Mouse (Mus musculus) intestine, embryonic 16.5 days (tissue): ENCODE results near the gene Nfatc2ip. TPM values are rescaled to one million over a fixed set of nuclear protein-coding genes. Genes with fewer than 3 reads are reported as not detected.

Experiments used
- ATAC-seq: fragments of 200-750 bp; cut with Nextera tagmentation; 2 replicates; pipeline ENCODE4 v1.8.0; 2017; ENCODE audit warnings: moderate TSS enrichment, moderate library complexity
- H3K27ac ChIP-seq: fragments of 300-500 bp; sonication (generic); 2 replicates; pipeline ENCODE4 v1.5.1; 2014; ENCODE audit warnings: mild to moderate bottlenecking, low read length
- H3K27me3 ChIP-seq: fragments of 300-500 bp; sonication (generic); replicated peaks from 2 replicates; pipeline ENCODE4 v1.6.1; 2014; ENCODE audit warnings: low read length, control low read depth, mixed read lengths; ENCODE audit not compliant: control insufficient read depth, insufficient read depth
- H3K36me3 ChIP-seq: fragments of 300-500 bp; sonication (generic); 2 replicates; pipeline ENCODE4 v1.6.1; 2014; ENCODE audit warnings: low read length, control low read depth; ENCODE audit not compliant: control insufficient read depth, insufficient read depth
- H3K4me1 ChIP-seq: fragments of 300-500 bp; sonication (generic); 2 replicates; pipeline ENCODE4 v1.6.1; 2014; ENCODE audit warnings: low read length, control low read depth, mixed read lengths; ENCODE audit not compliant: control insufficient read depth, insufficient read depth
- H3K4me2 ChIP-seq: fragments of 300-500 bp; sonication (generic); 2 replicates; pipeline ENCODE4 v1.6.1; 2014; ENCODE audit warnings: low read depth, low read length, control low read depth
- H3K4me3 ChIP-seq: fragments of 300-500 bp; sonication (generic); 2 replicates; pipeline ENCODE4 v1.5.1; 2014; ENCODE audit warnings: mild to moderate bottlenecking, low read length
- H3K9ac ChIP-seq: fragments of 300-500 bp; sonication (generic); 2 replicates; pipeline ENCODE4 v1.6.1; 2014; ENCODE audit warnings: low read depth, low read length
- H3K9me3 ChIP-seq: fragments of 300-500 bp; sonication (generic); 2 replicates; pipeline ENCODE4 v1.6.1; 2016; ENCODE audit warnings: low read length, control low read depth; ENCODE audit not compliant: control insufficient read depth
- WGBS: fragments of 180-500 bp; shearing (Covaris S2); extraction: QIAGEN DNeasy Blood & Tissue Kit; methylation state at CpG from one replicate; pipeline ENCODE4 v1.1.7; 2014; 5-methylcytosine and 5-hydroxymethylcytosine counted together
- microRNA-seq: library from miRNA; unstranded; fragments of <30 nt; microRNA quantifications from one replicate; pipeline ENCODE4, GENCODE M21; 2016
- polyA plus RNA-seq: library from polyadenylated mRNA; unstranded; fragments of >200 nt; fragmentation: Nextera tagmentation; extraction: Ambion mirVana; gene quantifications from 2 replicates; pipeline ENCODE4 v1.2.1, GENCODE M21; 2015

The Nfatc2ip gene
- polyA plus RNA-seq, 1 experiment from 2014 or later, result 1.4 TPM

- no peaks in the 10 kb centered on the region for H3K27me3 ChIP-seq
- no peaks in the 10 kb centered on the region for H3K9me3 ChIP-seq
- ATAC-seq, result peak; percentile 91
- no peaks in the 10 kb centered on the region for H3K36me3 ChIP-seq
- H3K4me3 ChIP-seq, result no peak overlapping the region
- no peak overlapping the region for H3K4me2 ChIP-seq
- no peak overlapping the region for H3K9ac ChIP-seq
- H3K4me1 ChIP-seq, result peaks cover 2% of the 10 kb centered on the region
- peak overlapping the region; percentile 67; the same call in 1 of the 2 replicates for H3K27ac ChIP-seq
- WGBS, result 54% methylated on average over 6 of the region's 6 CpGs
Measured at GRCm38 (mm10) chr7:126340206-126340618, 56.3 kb downstream of the Nfatc2ip start.

- Histone ChIP-seq H3K9ac (no peak overlapping the region), H3K4me3 (no peak overlapping the region), H3K27me3 (no peaks in the 10 kb centered on the region), H3K4me1 (peaks cover 2% of the 10 kb centered on the region), H3K9me3 (no peaks in the 10 kb centered on the region), H3K27ac (no peak overlapping the region), H3K4me2 (no peak overlapping the region), H3K36me3 (no peaks in the 10 kb centered on the region)
- ATAC-seq, result no peak
- 72% methylated on average over 8 of the region's 8 CpGs for WGBS
Measured at GRCm38 (mm10) chr7:126339521-126339971, 57.0 kb downstream of the Nfatc2ip start.

GRCm38 (mm10) chr7:126338906-126339305 is 57.6 kb downstream of the Nfatc2ip start:
- no peak overlapping the region for H3K9ac ChIP-seq
- ATAC-seq, result no peak
- H3K27me3 ChIP-seq, result no peaks in the 10 kb centered on the region
- no peaks in the 10 kb centered on the region for H3K36me3 ChIP-seq
- H3K4me1 ChIP-seq, result peaks cover 2% of the 10 kb centered on the region
- WGBS, result 86% methylated on average over 8 of the region's 8 CpGs
- no peaks in the 10 kb centered on the region for H3K9me3 ChIP-seq
- no peak overlapping the region for H3K27ac ChIP-seq
- H3K4me3 ChIP-seq, result no peak overlapping the region
- H3K4me2 ChIP-seq, result no peak overlapping the region

- Histone ChIP-seq H3K27ac (no peak overlapping the region), H3K36me3 (no peaks in the 10 kb centered on the region), H3K4me1 (no peaks in the 10 kb centered on the region; the same call in 1 of the 2 replicates), H3K4me3 (no peak overlapping the region), H3K9ac (no peak overlapping the region), H3K4me2 (no peak overlapping the region), H3K27me3 (no peaks in the 10 kb centered on the region), H3K9me3 (no peaks in the 10 kb centered on the region)
- no peak for ATAC-seq
- 88% methylated on average over 1 of the region's 1 CpGs for WGBS
Measured at GRCm38 (mm10) chr7:126335556-126335955, 61.0 kb downstream of the Nfatc2ip start.

Small RNAs within 50 kb of the gene (microRNA-seq; reads per million reads assigned to microRNA genes)
- not detected for gene Mir7058

Other genes with a start within 250 kb of the Nfatc2ip start
- 27.3 and 28.2 TPM in 2 replicates for gene Xpo6, start 196.2 kb downstream of the Nfatc2ip start, polyA plus RNA-seq
- 7.1 and 8.9 TPM in 2 replicates for gene Sbk1, start 124.1 kb downstream of the Nfatc2ip start, polyA plus RNA-seq
- 0.78 and 1.3 TPM in 2 replicates for gene Lat, start 27.2 kb downstream of the Nfatc2ip start, polyA plus RNA-seq
- gene Spns1, start 19.3 kb downstream of the Nfatc2ip start, polyA plus RNA-seq, result 70.0 and 76.2 TPM in 2 replicates
- 0.28 and 0.37 TPM in 2 replicates for gene Cd19, start 18.2 kb upstream of the Nfatc2ip start, polyA plus RNA-seq
- 22.6 and 25.0 TPM in 2 replicates for gene Rabep2, start 32.0 kb upstream of the Nfatc2ip start, polyA plus RNA-seq
- gene Atp2a1, start 66.4 kb upstream of the Nfatc2ip start, polyA plus RNA-seq, result 1.1 and 1.3 TPM in 2 replicates
- gene Sh2b1, start 78.7 kb upstream of the Nfatc2ip start, polyA plus RNA-seq, result 43.2 and 44.6 TPM in 2 replicates
- gene Tufm, start 90.6 kb upstream of the Nfatc2ip start, polyA plus RNA-seq, result 229 and 244 TPM in 2 replicates
- gene Atxn2l, start 106.7 kb upstream of the Nfatc2ip start, polyA plus RNA-seq, result 25.8 and 29.4 TPM in 2 replicates
- 180 and 194 TPM in 2 replicates for gene Eif3c, start 169.7 kb upstream of the Nfatc2ip start, polyA plus RNA-seq
- gene Apobr, start 188.2 kb upstream of the Nfatc2ip start, polyA plus RNA-seq, result 0.65 and 1.5 TPM in 2 replicates
- gene Cln3, start 189.1 kb upstream of the Nfatc2ip start, polyA plus RNA-seq, result 44.7 and 54.7 TPM in 2 replicates
- not detected in 2 replicates for gene Il27, start 198.2 kb upstream of the Nfatc2ip start, polyA plus RNA-seq
- gene Nupr1, start 234.1 kb upstream of the Nfatc2ip start, polyA plus RNA-seq, result 70.8 and 73.3 TPM in 2 replicates